ENCODE assay signal across 16 mouse cellular contexts in genomic region chr2:77989390-77989789, GRCm38 (mm10). TPM values are rescaled to one million over a fixed set of nuclear protein-coding genes. Genes with fewer than 3 reads are reported as not detected.
A peak's percentile ranks its signal among the peaks of the same experiment; 100 is the strongest.
DNase-seq lines count a peak whose midpoint lies in the region.
"Had no signal": no experiment of that assay in that cellular context is flagged by ENCODE, and none has a peak within 500 bp of the region (broad histone marks: within the 10 kb centered on the region; RNA-seq: fewer than 3 reads in every experiment).

No protein-coding gene starts in this region.

- DNase-seq in 3T3-L1 (ENCODE audit: low read depth, low spot score) (peak; percentile 95), 416B (ENCODE audit: low read depth) (peak; percentile 58)
- DNase-seq in adrenal gland, adult 2 months = no peak
- DNase-seq in heart, postnatal 10 days = no peak
- DNase-seq: adrenal gland, adult 8-10 months; adrenal gland, postnatal 10 days; adrenal gland, postnatal 14 days; adrenal gland, postnatal 25 days; adrenal gland, postnatal 36 days; B cell, adult 2 months; cerebellum, adult 11 months; cerebellum, adult 11-12 months; cerebellum, adult 18-20 months; cerebellum, adult 2 months; cerebellum, adult 8-10 months; cerebellum, adult 9-10 months had no signal

- intact Hi-C loops in heart, postnatal 10 days (cut with DNase I) = no loop called here

RNA-seq across cellular contexts. Expression of gene Cwc22, which starts 43.2 kb away (rescaled TPM):
- 10 to 100 TPM; 27.6 to 35.3 TPM for total RNA-seq in adrenal gland, adult 2 months (2021)
- 0.77 and 0.84 TPM in 2 replicates for polyA plus RNA-seq in adrenal gland, adult 2 months (2012; rRNA removed)
- 10 to 100 TPM; 18.2 to 21.4 TPM for total RNA-seq in heart, postnatal 10 days (2021)

Comparison
In these comparisons a context has a peak if more than half of its experiments do, and no peak if none do; other contexts are left out.
1. DNase-seq: peak in 3T3-L1 (single experiment) and 416B (single experiment); none in adrenal gland, adult 2 months (single experiment) and heart, postnatal 10 days (0 of 2).